Mouse (Mus musculus) G1E (cell line): Measurements from ENCODE around the gene Fcf1. TPM values are rescaled to one million over a fixed set of nuclear protein-coding genes. Genes with fewer than 3 reads are reported as not detected.

Experiments used
- ATAC-seq: 2 replicates; pipeline ENCODE4 v1.8.0; 2016; ENCODE audit warnings: mild to moderate bottlenecking; ENCODE audit not compliant: insufficient number of reproducible peaks, poor library complexity, low FRiP score, severe bottlenecking; ENCODE audit errors: extremely low read depth
- DNase-seq: peaks from one replicate; pipeline ENCODE4 v3.0.0; 2012; ENCODE audit warnings: low spot score
- H3K27me3 ChIP-seq: 2 replicates; pipeline ENCODE4 v1.6.1; 2012; ENCODE audit warnings: mild to moderate bottlenecking, low read length, inconsistent platforms; ENCODE audit not compliant: insufficient read depth
- H3K36me3 ChIP-seq: replicated peaks from 2 replicates; pipeline ENCODE3; 2012; ENCODE audit warnings: mild to moderate bottlenecking, inconsistent platforms
- H3K4me1 ChIP-seq: 2 replicates; pipeline ENCODE4 v1.6.1; 2012; ENCODE audit warnings: low read depth, low read length, inconsistent platforms, mixed read lengths; ENCODE audit not compliant: insufficient read depth
- H3K4me3 ChIP-seq: 2 replicates; pipeline ENCODE4 v1.5.1; 2012; ENCODE audit warnings: low read depth, mild to moderate bottlenecking, inconsistent platforms, low read length, moderate library complexity, mixed read lengths
- H3K9me3 ChIP-seq: replicated peaks from 2 replicates; pipeline ENCODE4 v1.6.1; 2012; ENCODE audit warnings: inconsistent platforms
- CTCF ChIP-seq: IDR thresholded peaks from 2 replicates; pipeline ENCODE4 v1.5.1; 2012; ENCODE audit warnings: low read depth, low read length, inconsistent platforms, mixed read lengths
- GATA1 ChIP-seq: IDR thresholded peaks from 2 replicates; pipeline ENCODE4 v1.6.1; 2012; ENCODE audit warnings: borderline replicate concordance, low read length, inconsistent platforms, mixed read lengths
- GATA2 ChIP-seq: IDR thresholded peaks from 2 replicates; pipeline ENCODE4 v1.6.1; 2012; ENCODE audit warnings: low read depth, low read length, inconsistent platforms, borderline replicate concordance
- POLR2AphosphoS5 ChIP-seq: IDR thresholded peaks from 2 replicates; pipeline ENCODE4 v1.6.1; 2012; ENCODE audit warnings: low read depth, low read length, inconsistent platforms; ENCODE audit not compliant: insufficient replicate concordance
- TAL1 ChIP-seq: conservative IDR thresholded peaks from 2 replicates; pipeline ENCODE4 v1.6.1; 2012; ENCODE audit warnings: low read depth, low read length, inconsistent platforms, mixed read lengths
- polyA plus RNA-seq: library from polyadenylated mRNA; stranded (reverse); fragments of >175 nt; gene quantifications from 2 replicates; pipeline ENCODE4 v1.2.3, GENCODE M21; 2012
- total RNA-seq, 2 experiments: library from RNA; stranded (forward) in 1 of 2; stranded (reverse) in 1 of 2; fragments of 200-1000 nt in 1 of 2; fragments of >200 nt in 1 of 2; fragmentation: Nextera tagmentation in 1 of 2; gene quantifications; 2 replicates each; pipeline ENCODE4 v1.2.3; 2014 to 2017

Fcf1 gene
- total and polyA plus RNA-seq, 3 experiments: 30.0 to 236 (median 91.3) TPM

GRCm38 (mm10) chr12:84947894-84948583 lies 22.7 kb upstream of the Fcf1 start:
- Histone ChIP-seq H3K9me3 (no peaks in the 10 kb centered on the region), H3K36me3 (peaks cover 91% of the 10 kb centered on the region), H3K4me1 (peaks cover 28% of the 10 kb centered on the region), H3K27me3 (no peaks in the 10 kb centered on the region), H3K4me3 (no peak overlapping the region)
- ATAC-seq: no peak
- no peak for TF ChIP-seq CTCF
- TF ChIP-seq TAL1: no peak
- TF ChIP-seq GATA1: no peak
- TF ChIP-seq GATA2: no peak
- no peak for TF ChIP-seq POLR2AphosphoS5
- DNase-seq: no peak

GRCm38 (mm10) chr12:84948584-84949285 lies 22.0 kb upstream of the Fcf1 start:
- Histone ChIP-seq H3K4me3 (no peak overlapping the region), H3K4me1 (peaks cover 23% of the 10 kb centered on the region), H3K9me3 (no peaks in the 10 kb centered on the region), H3K36me3 (peaks cover 87% of the 10 kb centered on the region), H3K27me3 (no peaks in the 10 kb centered on the region)
- ATAC-seq: no peak
- no peak for DNase-seq
- no peak for TF ChIP-seq TAL1
- TF ChIP-seq GATA1: no peak
- no peak for TF ChIP-seq GATA2
- TF ChIP-seq POLR2AphosphoS5: no peak
- TF ChIP-seq CTCF: no peak

GRCm38 (mm10) chr12:84950763-84951162 lies 19.9 kb upstream of the Fcf1 start:
- DNase-seq: no peak
- H3K4me1 ChIP-seq: peaks cover 3% of the 10 kb centered on the region
- H3K4me3 ChIP-seq: no peak overlapping the region
- ATAC-seq: no peak
- no peaks in the 10 kb centered on the region for H3K27me3 ChIP-seq
- H3K9me3 ChIP-seq: no peaks in the 10 kb centered on the region
- peaks cover 84% of the 10 kb centered on the region for H3K36me3 ChIP-seq
- TF ChIP-seq GATA1: no peak
- no peak for TF ChIP-seq GATA2
- TF ChIP-seq TAL1: no peak
- TF ChIP-seq POLR2AphosphoS5: no peak
- TF ChIP-seq CTCF: no peak

- Histone ChIP-seq H3K27me3 (no peaks in the 10 kb centered on the region), H3K36me3 (peaks cover 85% of the 10 kb centered on the region)
- no peak for ATAC-seq
Measured at GRCm38 (mm10) chr12:84951531-84951930, 19.2 kb upstream of the Fcf1 start.

GRCm38 (mm10) chr12:84952351-84952750 lies 18.3 kb upstream of the Fcf1 start:
- peaks cover 85% of the 10 kb centered on the region for H3K36me3 ChIP-seq

More at GRCm38 (mm10) chr12:84951531-84951930, 19.2 kb upstream of the Fcf1 start:
- DNase-seq: no peak
- TF ChIP-seq CTCF (no peak), TAL1 (no peak), POLR2AphosphoS5 (no peak), GATA2 (no peak), GATA1 (no peak)
- Histone ChIP-seq H3K9me3 (no peaks in the 10 kb centered on the region), H3K4me3 (no peak overlapping the region), H3K4me1 (peaks cover 6% of the 10 kb centered on the region; the same call in 1 of the 2 replicates)

GRCm38 (mm10) chr12:84956317-84956716 lies 14.4 kb upstream of the Fcf1 start:
- peaks cover 80% of the 10 kb centered on the region for H3K36me3 ChIP-seq
- H3K27me3 ChIP-seq: no peaks in the 10 kb centered on the region
- peaks cover 32% of the 10 kb centered on the region for H3K4me1 ChIP-seq
- no peak overlapping the region for H3K4me3 ChIP-seq
- H3K9me3 ChIP-seq: no peaks in the 10 kb centered on the region
- TF ChIP-seq POLR2AphosphoS5 (no peak), CTCF (no peak), TAL1 (no peak), GATA2 (no peak)
- no peak for DNase-seq
- ATAC-seq: no peak

More at GRCm38 (mm10) chr12:84952351-84952750, 18.3 kb upstream of the Fcf1 start:
- Histone ChIP-seq H3K4me3 (no peak overlapping the region), H3K9me3 (no peaks in the 10 kb centered on the region), H3K27me3 (no peaks in the 10 kb centered on the region), H3K4me1 (peaks cover 6% of the 10 kb centered on the region)
- TF ChIP-seq TAL1 (no peak), CTCF (no peak), GATA2 (no peak), POLR2AphosphoS5 (no peak), GATA1 (no peak)
- DNase-seq: no peak
- no peak for ATAC-seq
